10 mouse cellular contexts compared by ENCODE assay signal in the genomic region with DNA sequence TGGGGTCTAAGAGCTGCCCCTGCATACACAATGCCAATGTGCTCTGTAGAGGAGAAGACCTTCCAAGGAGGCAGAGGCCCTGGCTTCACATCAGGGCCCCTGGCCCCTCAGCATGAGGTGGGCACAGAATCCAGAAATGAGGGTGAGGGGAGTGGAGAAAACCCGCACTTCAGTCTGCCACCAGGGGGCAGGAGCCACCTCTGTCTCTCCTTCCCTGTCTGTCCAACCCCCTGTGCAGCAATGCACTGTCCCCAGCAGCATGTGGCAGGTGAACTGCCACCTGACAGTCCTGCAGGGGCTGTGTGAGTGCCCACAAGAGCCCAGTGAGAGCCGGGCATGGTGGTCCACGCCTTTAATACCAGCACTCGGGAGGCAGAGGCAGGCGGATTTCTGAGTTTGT. TPM values are rescaled to one million over a fixed set of nuclear protein-coding genes. Genes with fewer than 3 reads are reported as not detected.
DNase-seq lines count a peak whose midpoint lies in the region; ATAC-seq and TF ChIP-seq lines count a peak whose summit lies in the region.
"Had no signal": no experiment of that assay in that cellular context is flagged by ENCODE, and none has a peak within 500 bp of the region (broad histone marks: within the 10 kb centered on the region; RNA-seq: fewer than 3 reads in every experiment).

No protein-coding gene starts in this region.

- no peaks in the 10 kb centered on the region for H3K9me3 ChIP-seq in heart, postnatal 0 days (replicated peaks; ENCODE audit: control insufficient read depth, low read length)
- no peaks in the 10 kb centered on the region for H3K9me3 ChIP-seq in liver, postnatal 0 days (ENCODE audit: low read length)
- H3K9me3 ChIP-seq: embryonic facial prominence, embryonic 15.5 days had no signal

- no peak overlapping the region for H3K4me2 ChIP-seq in heart, postnatal 0 days (ENCODE audit: low read depth, low read length)
- no peak overlapping the region for H3K4me2 ChIP-seq in liver, postnatal 0 days (ENCODE audit: low read depth, low read length)
- H3K4me2 ChIP-seq: embryonic facial prominence, embryonic 15.5 days had no signal

- H3K9ac ChIP-seq in heart, postnatal 0 days (replicated peaks; ENCODE audit: low read depth, low read length) = no peak overlapping the region
- no peak overlapping the region for H3K9ac ChIP-seq in liver, postnatal 0 days (replicated peaks)
- H3K9ac ChIP-seq: embryonic facial prominence, embryonic 15.5 days had no signal

- no peaks in the 10 kb centered on the region for H3K27me3 ChIP-seq in heart, postnatal 0 days (ENCODE audit: control insufficient read depth, insufficient read depth, low read length)
- no peaks in the 10 kb centered on the region for H3K27me3 ChIP-seq in liver, postnatal 0 days (ENCODE audit: insufficient read depth, low read length)
- H3K27me3 ChIP-seq: embryonic facial prominence, embryonic 15.5 days had no signal

- no peaks in the 10 kb centered on the region for H3K4me1 ChIP-seq in heart, postnatal 0 days (ENCODE audit: control insufficient read depth, insufficient read depth)
- no peaks in the 10 kb centered on the region for H3K4me1 ChIP-seq in liver, postnatal 0 days (ENCODE audit: insufficient read depth)
- H3K4me1 ChIP-seq: embryonic facial prominence, embryonic 15.5 days had no signal

- H3K27ac ChIP-seq in heart, postnatal 0 days (ENCODE audit: low read depth) = no peak overlapping the region
- H3K27ac ChIP-seq in liver, postnatal 0 days (ENCODE audit: low read depth) = no peak overlapping the region
- H3K27ac ChIP-seq: embryonic facial prominence, embryonic 15.5 days had no signal

- no peak for DNase-seq in heart, postnatal 0 days (ENCODE audit: low spot score)
- no peak for DNase-seq in heart, adult 9 months (ENCODE audit: low spot score in 2 of 2)
- DNase-seq in right cerebral cortex, postnatal 4 days = peak; percentile 40
- DNase-seq in right cerebral cortex, postnatal 36 days (ENCODE audit: low spot score in 2 of 2) = no peak
- DNase-seq in liver, postnatal 0 days = peak; percentile 43
- no peak for DNase-seq in adrenal gland, adult 18-20 months (ENCODE audit: low spot score in 2 of 2)
- DNase-seq in adrenal gland, postnatal 14 days = no peak
- DNase-seq: kidney, adult 8-10 months had no signal

- ATAC-seq in heart, postnatal 0 days (ENCODE audit: insufficient read depth, low read depth) = no peak
- no peak for ATAC-seq in liver, postnatal 0 days
- no peak for ATAC-seq in erythroblast, adult 5-6 weeks (replicated peaks; ENCODE audit: low FRiP score, poor library complexity, severe bottlenecking)

- whole genome bisulfite sequencing in heart, postnatal 0 days = 61% methylated on average over 5 of the region's 5 CpGs
- WGBS in liver, postnatal 0 days (ENCODE audit: insufficient replicate concordance) = 50% methylated on average over 5 of the region's 5 CpGs

- peaks cover 8% of the 10 kb centered on the region; the same call in 1 of the 2 replicates for H3K36me3 ChIP-seq in heart, postnatal 0 days (replicated peaks; ENCODE audit: control insufficient read depth, insufficient read depth, low read length)
- H3K36me3 ChIP-seq in liver, postnatal 0 days (replicated peaks; ENCODE audit: insufficient read depth, low read length) = peaks cover 17% of the 10 kb centered on the region; the same call in 1 of the 2 replicates

- no peak for TF ChIP-seq EP300 in heart, postnatal 0 days (IDR thresholded peaks at IDR 0.05; ENCODE audit: low read depth)
- no peak for TF ChIP-seq EP300 in liver, postnatal 0 days (IDR thresholded peaks at IDR 0.05; ENCODE audit: low read depth)

- H3K4me3 ChIP-seq in heart, postnatal 0 days (ENCODE audit: low read depth, low read length) = no peak overlapping the region
- H3K4me3 ChIP-seq in liver, postnatal 0 days (ENCODE audit: low read depth, low read length) = no peak overlapping the region
- H3K4me3 ChIP-seq: embryonic facial prominence, embryonic 15.5 days had no signal

- TF ChIP-seq CTCF in heart, postnatal 0 days (IDR thresholded peaks at IDR 0.05; ENCODE audit: low read depth) = peak; percentile 45
- peak; percentile 68 for TF ChIP-seq CTCF in liver, postnatal 0 days (IDR thresholded peaks at IDR 0.05; ENCODE audit: low read depth)

RNA-seq across cellular contexts. Expression of a gene that starts 14.1 kb away (rescaled TPM):
- total RNA-seq in heart, postnatal 0 days (2014; rRNA removed; ENCODE audit: low replicate concordance) = 21.8 and 99.5 TPM in 2 replicates
- polyA plus RNA-seq in heart, postnatal 0 days (2015; fragmentation: Nextera tagmentation; extraction: Ambion mirVana) = 149 and 153 TPM in 2 replicates
- polyA plus RNA-seq in liver, postnatal 0 days (2015; fragmentation: Nextera tagmentation; extraction: Ambion mirVana) = 177 and 187 TPM in 2 replicates
- 17.7 and 24.9 TPM in 2 replicates for total RNA-seq in erythroblast, adult 5-6 weeks (2015; ENCODE audit: low replicate concordance)
- total RNA-seq in erythroblast, adult 5-6 weeks (2017; ENCODE audit: low replicate concordance) = 3.3 and 10.0 TPM in 2 replicates
- 100 to 1,000 TPM; 317 to 349 TPM for total RNA-seq in adrenal gland, adult 18-20 months (2021)
- 176 and 179 TPM in 2 replicates for total RNA-seq in adrenal gland, postnatal 14 days (2021)

RNA-seq across cellular contexts. Expression of a gene that starts 25.2 kb away (rescaled TPM):
- total RNA-seq in heart, postnatal 0 days (2014; rRNA removed; ENCODE audit: low replicate concordance) = 3.7 and 4.5 TPM in 2 replicates
- 3.8 and 4.6 TPM in 2 replicates for polyA plus RNA-seq in heart, postnatal 0 days (2015; fragmentation: Nextera tagmentation; extraction: Ambion mirVana)
- 10.1 and 11.0 TPM in 2 replicates for polyA plus RNA-seq in liver, postnatal 0 days (2015; fragmentation: Nextera tagmentation; extraction: Ambion mirVana)
- total RNA-seq in erythroblast, adult 5-6 weeks (2015; ENCODE audit: low replicate concordance) = 2.9 and 6.3 TPM in 2 replicates
- total RNA-seq in erythroblast, adult 5-6 weeks (2017; ENCODE audit: low replicate concordance) = 1.4 TPM in 2 replicates
- 10 to 100 TPM; 25.8 to 35.9 TPM for total RNA-seq in adrenal gland, adult 18-20 months (2021)
- total RNA-seq in adrenal gland, postnatal 14 days (2021) = 21.5 and 26.2 TPM in 2 replicates

RNA-seq across cellular contexts. Expression of a gene that starts 26.7 kb away (rescaled TPM):
- 86.6 and 119 TPM in 2 replicates for total RNA-seq in heart, postnatal 0 days (2014; rRNA removed; ENCODE audit: low replicate concordance)
- polyA plus RNA-seq in heart, postnatal 0 days (2015; fragmentation: Nextera tagmentation; extraction: Ambion mirVana) = 169 and 177 TPM in 2 replicates
- polyA plus RNA-seq in liver, postnatal 0 days (2015; fragmentation: Nextera tagmentation; extraction: Ambion mirVana) = 93.5 and 95.5 TPM in 2 replicates
- total RNA-seq in erythroblast, adult 5-6 weeks (2015; ENCODE audit: low replicate concordance) = 4.8 and 17.3 TPM in 2 replicates
- 44.9 and 46.9 TPM in 2 replicates for total RNA-seq in erythroblast, adult 5-6 weeks (2017; ENCODE audit: low replicate concordance)
- total RNA-seq in adrenal gland, adult 18-20 months (2021) = 100 to 1,000 TPM; 255 to 265 TPM
- total RNA-seq in adrenal gland, postnatal 14 days (2021) = 199 and 221 TPM in 2 replicates

Comparison
In these comparisons a context has a peak if more than half of its experiments do, and no peak if none do; other contexts are left out.
1. DNase-seq: peak in right cerebral cortex, postnatal 4 days (single experiment) and liver, postnatal 0 days (single experiment); none in heart, postnatal 0 days (single experiment), heart, adult 9 months (0 of 2), right cerebral cortex, postnatal 36 days (0 of 2), adrenal gland, adult 18-20 months (0 of 2) and adrenal gland, postnatal 14 days (single experiment).